ENCODE assay signal across 10 mouse cellular contexts in the genomic region with DNA sequence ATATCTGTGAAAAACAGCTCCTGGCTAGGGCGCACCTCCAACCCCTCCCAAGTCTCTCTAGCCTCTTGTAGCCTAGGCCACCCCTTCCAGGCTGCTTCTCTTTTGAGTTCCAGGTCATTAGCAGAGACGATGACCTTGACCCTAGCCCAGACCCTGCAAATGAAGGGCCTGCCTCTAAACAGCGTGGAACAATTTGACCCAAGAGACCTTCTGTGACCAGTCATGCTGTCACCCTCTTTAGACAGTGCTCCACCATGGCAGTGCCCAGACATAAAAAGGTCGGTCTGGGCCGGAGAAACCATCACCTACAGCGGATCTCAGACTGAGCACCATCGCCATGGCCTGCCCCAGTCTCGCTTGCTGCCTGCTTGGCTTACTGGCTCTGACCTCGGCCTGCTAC. TPM values are rescaled to one million over a fixed set of nuclear protein-coding genes. Genes with fewer than 3 reads are reported as not detected.
DNase-seq lines count a peak whose midpoint lies in the region; ATAC-seq and TF ChIP-seq lines count a peak whose summit lies in the region.
"Had no signal": no experiment of that assay in that cellular context is flagged by ENCODE, and none has a peak within 500 bp of the region (broad histone marks: within the 10 kb centered on the region; RNA-seq: fewer than 3 reads in every experiment).

A gene (plus strand): TSS at position 301 of the 400 bp plus-strand sequence.

- peak within 1 kb of the TSS; percentile 54 for H3K4me2 ChIP-seq in forebrain, embryonic 13.5 days
- H3K4me2 ChIP-seq in limb, embryonic 13.5 days (replicated peaks), result peak within 1 kb of the TSS; percentile 63
- peak within 1 kb of the TSS; percentile 40 for H3K4me2 ChIP-seq in neural tube, embryonic 14.5 days (ENCODE audit: low read depth, low read length)

- peak within 1 kb of the TSS; percentile 39 for H3K9ac ChIP-seq in forebrain, embryonic 13.5 days
- H3K9ac ChIP-seq in limb, embryonic 13.5 days, result peak within 1 kb of the TSS; percentile 54
- 0 out of 2 replicates have a peak within 1 kb of the TSS, but pooled peaks have one; percentile 7 for H3K9ac ChIP-seq in neural tube, embryonic 14.5 days (replicated peaks; ENCODE audit: low read depth, low read length)

- H3K9me3 ChIP-seq in forebrain, embryonic 13.5 days (replicated peaks), result no peaks in the 10 kb centered on the region
- no peaks in the 10 kb centered on the region for H3K9me3 ChIP-seq in limb, embryonic 13.5 days
- H3K9me3 ChIP-seq in neural tube, embryonic 14.5 days (ENCODE audit: control insufficient read depth, low read length), result no peaks in the 10 kb centered on the region

- no peak for DNase-seq in layer of hippocampus, adult 2 months (ENCODE audit: low spot score in 2 of 2)
- DNase-seq in layer of hippocampus, adult 11-12 months (ENCODE audit: low spot score), result no peak
- no peak for DNase-seq in spleen, postnatal 4 days (ENCODE audit: low spot score in 2 of 2)
- DNase-seq in natural killer cell, adult 2 months (ENCODE audit: low spot score in 2 of 2), result no peak
- DNase-seq in adrenal gland, postnatal 14 days, result no peak
- DNase-seq: kidney, adult 11 months had no signal

- H3K27ac ChIP-seq in layer of hippocampus, adult 2 months, result no peak within 1 kb of the TSS
- H3K27ac ChIP-seq in forebrain, embryonic 13.5 days, result no peak within 1 kb of the TSS
- no peak within 1 kb of the TSS for H3K27ac ChIP-seq in limb, embryonic 13.5 days
- no peak within 1 kb of the TSS for H3K27ac ChIP-seq in neural tube, embryonic 14.5 days (ENCODE audit: low read depth, low read length)

- peaks cover 64% of the 10 kb centered on the region for H3K27me3 ChIP-seq in forebrain, embryonic 13.5 days
- H3K27me3 ChIP-seq in limb, embryonic 13.5 days, result peaks cover 75% of the 10 kb centered on the region
- peaks cover 42% of the 10 kb centered on the region for H3K27me3 ChIP-seq in neural tube, embryonic 14.5 days (ENCODE audit: control insufficient read depth, insufficient read depth, low read length)

- peaks cover 24% of the 10 kb centered on the region for H3K4me1 ChIP-seq in forebrain, embryonic 13.5 days
- peaks cover 23% of the 10 kb centered on the region for H3K4me1 ChIP-seq in limb, embryonic 13.5 days
- 0 out of 2 replicates have a peak, but pooled peaks cover 3% of the 10 kb centered on the region for H3K4me1 ChIP-seq in neural tube, embryonic 14.5 days (ENCODE audit: control insufficient read depth, insufficient read depth, low read length)

- WGBS in forebrain, embryonic 13.5 days, result 47% methylated on average over 9 of the region's 9 CpGs
- 45% methylated on average over 9 of the region's 9 CpGs for WGBS in limb, embryonic 13.5 days
- WGBS in neural tube, embryonic 14.5 days, result 44% methylated on average over 9 of the region's 9 CpGs

- TF ChIP-seq CTCF in layer of hippocampus, adult 2 months (conservative IDR thresholded peaks at IDR 0.05), result no peak

- ATAC-seq in forebrain, embryonic 13.5 days, result no peak
- no peak for ATAC-seq in limb, embryonic 13.5 days (ENCODE audit: low FRiP score, low read depth)
- no peak for ATAC-seq in neural tube, embryonic 14.5 days (ENCODE audit: low read depth)

- peak within 1 kb of the TSS; percentile 34; the same call in 1 of the 2 replicates for H3K4me3 ChIP-seq in layer of hippocampus, adult 2 months
- H3K4me3 ChIP-seq in forebrain, embryonic 13.5 days, result peak within 1 kb of the TSS; percentile 29
- H3K4me3 ChIP-seq in limb, embryonic 13.5 days, result peak within 1 kb of the TSS; percentile 42
- H3K4me3 ChIP-seq in neural tube, embryonic 14.5 days (ENCODE audit: low read depth, low read length), result peak within 1 kb of the TSS; percentile 19

- H3K36me3 ChIP-seq in forebrain, embryonic 13.5 days (ENCODE audit: poor library complexity, severe bottlenecking), result no peaks in the 10 kb centered on the region
- H3K36me3 ChIP-seq in limb, embryonic 13.5 days, result no peaks in the 10 kb centered on the region
- no peaks in the 10 kb centered on the region for H3K36me3 ChIP-seq in neural tube, embryonic 14.5 days (ENCODE audit: control insufficient read depth, insufficient read depth, low read length)

RNA-seq across cellular contexts. Expression of the gene that starts here (rescaled TPM):
- not detected for total RNA-seq in layer of hippocampus, adult 2 months (2021)
- polyA plus RNA-seq in forebrain, embryonic 13.5 days (2015; fragmentation: Nextera tagmentation; extraction: Ambion mirVana), result not detected in 2 replicates
- not detected in 2 replicates for polyA plus RNA-seq in limb, embryonic 13.5 days (2015; fragmentation: Nextera tagmentation; extraction: Ambion mirVana)
- polyA plus RNA-seq in neural tube, embryonic 14.5 days (2014; fragmentation: Nextera tagmentation; extraction: Ambion mirVana), result not detected in 2 replicates
- total RNA-seq in adrenal gland, postnatal 14 days (2021), result not detected in 2 replicates
- total RNA-seq: common myeloid progenitor, adult 5-6 weeks had no signal
